14 mouse cellular contexts compared by ENCODE assay signal in genomic region chr7:44669103-44669502, GRCm38 (mm10). TPM values are rescaled to one million over a fixed set of nuclear protein-coding genes. Genes with fewer than 3 reads are reported as not detected.
DNase-seq lines count a peak whose midpoint lies in the region; ATAC-seq and TF ChIP-seq lines count a peak whose summit lies in the region.
"Had no signal": no experiment of that assay in that cellular context is flagged by ENCODE, and none has a peak within 500 bp of the region (broad histone marks: within the 10 kb centered on the region; RNA-seq: fewer than 3 reads in every experiment).

No protein-coding gene starts in this region.

- TF ChIP-seq CTCF in ES-Bruce4 (IDR thresholded peaks at IDR 0.05; ENCODE audit: low read depth, low read length) = no peak

- H3K9ac ChIP-seq in ES-Bruce4 (ENCODE audit: low read depth, poor library complexity, severe bottlenecking) = no peak overlapping the region

- H3K27me3 ChIP-seq in ES-Bruce4 (ENCODE audit: control insufficient read depth, insufficient read depth, low read length, poor library complexity, severe bottlenecking) = no peaks in the 10 kb centered on the region

- H3K4me1 ChIP-seq in ES-Bruce4 (ENCODE audit: control insufficient read depth, insufficient read depth, low read length) = no peaks in the 10 kb centered on the region

- H3K4me3 ChIP-seq in ES-Bruce4 (ENCODE audit: low read depth, low read length) = peak overlapping the region; percentile 37
- H3K4me3 ChIP-seq: heart, embryonic 10.5 days had no signal

- no peaks in the 10 kb centered on the region for H3K36me3 ChIP-seq in ES-Bruce4 (ENCODE audit: control insufficient read depth, insufficient read depth, low read length, poor library complexity, severe bottlenecking)
- H3K36me3 ChIP-seq: heart, embryonic 10.5 days had no signal

- H3K27ac ChIP-seq in ES-Bruce4 (ENCODE audit: insufficient read depth, low read length) = no peak overlapping the region
- H3K27ac ChIP-seq: heart, embryonic 10.5 days had no signal

- H3K9me3 ChIP-seq in ES-Bruce4 (replicated peaks; ENCODE audit: control insufficient read depth, insufficient read depth, low read length, poor library complexity, severe bottlenecking) = no peaks in the 10 kb centered on the region
- H3K9me3 ChIP-seq: heart, embryonic 10.5 days had no signal

- no peak for TF ChIP-seq POLR2A in ES-Bruce4 (IDR thresholded peaks at IDR 0.05; ENCODE audit: insufficient read depth, low read length)

- ATAC-seq in frontal cortex, adult (ENCODE audit: low TSS enrichment) = no peak
- ATAC-seq: hindbrain, embryonic 16.5 days had no signal

- DNase-seq in cerebellum, adult 9-11 months = peak; percentile 57
- DNase-seq in cerebellum, postnatal 4 days (ENCODE audit: low spot score in 2 of 2) = no peak
- peak; percentile 75 for DNase-seq in kidney, postnatal 10 days
- DNase-seq in lung, postnatal 25 days (ENCODE audit: low spot score) = peak; percentile 82
- no peak for DNase-seq in spleen, postnatal 14 days (ENCODE audit: low spot score in 2 of 2)
- no peak for DNase-seq in left cerebral cortex, postnatal 36 days (ENCODE audit: low spot score in 2 of 2)
- DNase-seq: right cerebral cortex, postnatal 14 days; thymus, postnatal 14 days had no signal

- intact Hi-C loops in left cerebral cortex, postnatal 36 days (cut with DNase I) = loop anchor here (5.0 kb wide), 1 partner anchor 33 kb away; no protein-coding TSS in a partner anchor

- TF ChIP-seq EP300 in ES-Bruce4 (IDR thresholded peaks at IDR 0.05; ENCODE audit: insufficient read depth, low read depth, low read length) = no peak

RNA-seq across cellular contexts. Expression of gene Myh14, which starts 1.5 kb away (rescaled TPM):
- 14.7 and 16.5 TPM in 2 replicates for polyA plus RNA-seq in ES-Bruce4 (2011; ENCODE audit: insufficient read depth, insufficient read length, low read depth, missing spikeins)
- 10 to 100 TPM; 17.7 to 20.6 TPM for total RNA-seq in left cerebral cortex, postnatal 36 days (2021)
- total RNA-seq: megakaryocyte progenitor cell, adult 5-6 weeks had no signal

RNA-seq across cellular contexts. Expression of gene Izumo2, which starts 39.4 kb away (rescaled TPM):
- 1.8 and 2.2 TPM in 2 replicates for polyA plus RNA-seq in ES-Bruce4 (2011; ENCODE audit: insufficient read depth, insufficient read length, low read depth, missing spikeins)
- not detected for total RNA-seq in left cerebral cortex, postnatal 36 days (2021)
- total RNA-seq: left cerebral cortex, postnatal 10 days; megakaryocyte progenitor cell, adult 5-6 weeks had no signal
- polyA plus RNA-seq: heart, embryonic 10.5 days; hindbrain, embryonic 16.5 days had no signal

Comparison
In these comparisons a context has a peak if more than half of its experiments do, and no peak if none do; other contexts are left out.
1. DNase-seq: peak in cerebellum, adult 9-11 months (single experiment), kidney, postnatal 10 days (single experiment) and lung, postnatal 25 days (single experiment); none in cerebellum, postnatal 4 days (0 of 2), spleen, postnatal 14 days (0 of 2) and left cerebral cortex, postnatal 36 days (0 of 2).